Mouse (Mus musculus) midbrain, embryonic 11.5 days (tissue): ENCODE data around the gene Tgfb3. TPM values are rescaled to one million over a fixed set of nuclear protein-coding genes. Genes with fewer than 3 reads are reported as not detected.
A peak's percentile ranks its signal among the peaks of the same experiment; 100 is the strongest.

Experiments used
- ATAC-seq: fragments of 200-750 bp; cut with Nextera tagmentation; 2 replicates; pipeline ENCODE4 v1.8.0; 2017; ENCODE audit warnings: moderate TSS enrichment, moderate library complexity; ENCODE audit not compliant: low FRiP score
- DNase-seq: peaks from one replicate; pipeline ENCODE4 v3.0.0; 2015; ENCODE audit warnings: low spot score; ENCODE audit errors: missing footprints
- H3K27ac ChIP-seq: fragments of 300-500 bp; sonication (generic); 2 replicates; pipeline ENCODE4 v1.5.1; 2014; ENCODE audit warnings: low read depth, low read length
- H3K27me3 ChIP-seq: fragments of 300-500 bp; sonication (generic); 2 replicates; pipeline ENCODE4 v1.6.1; 2014; ENCODE audit warnings: mild to moderate bottlenecking, low read length, moderate library complexity, mixed read lengths; ENCODE audit not compliant: control insufficient read depth, insufficient read depth
- H3K36me3 ChIP-seq: fragments of 300-500 bp; sonication (generic); 2 replicates; pipeline ENCODE4 v1.6.1; 2014; ENCODE audit warnings: mild to moderate bottlenecking, low read length, moderate library complexity, mixed read lengths; ENCODE audit not compliant: control insufficient read depth, insufficient read depth
- H3K4me1 ChIP-seq: fragments of 300-500 bp; sonication (generic); 2 replicates; pipeline ENCODE4 v1.6.1; 2014; ENCODE audit warnings: low read length; ENCODE audit not compliant: control insufficient read depth, insufficient read depth
- H3K4me2 ChIP-seq: fragments of 300-500 bp; sonication (generic); 2 replicates; pipeline ENCODE4 v1.6.1; 2014; ENCODE audit warnings: mild to moderate bottlenecking, moderate library complexity
- H3K4me3 ChIP-seq: fragments of 300-500 bp; sonication (generic); 2 replicates; pipeline ENCODE4 v1.5.1; 2014; ENCODE audit warnings: low read depth, low read length
- H3K9ac ChIP-seq: fragments of 300-500 bp; sonication (generic); 2 replicates; pipeline ENCODE4 v1.6.1; 2014; ENCODE audit warnings: low read length
- H3K9me3 ChIP-seq: fragments of 300-500 bp; sonication (generic); 2 replicates; pipeline ENCODE4 v1.6.1; 2016; ENCODE audit warnings: low read length; ENCODE audit not compliant: control insufficient read depth
- WGBS: fragments of 180-500 bp; shearing (Covaris S2); extraction: QIAGEN DNeasy Blood & Tissue Kit; methylation state at CpG from one replicate; pipeline ENCODE4 v1.1.7; 2014; 5-methylcytosine and 5-hydroxymethylcytosine counted together
- polyA plus RNA-seq: library from polyadenylated mRNA; unstranded; fragments of >200 nt; fragmentation: Nextera tagmentation; extraction: Ambion mirVana; gene quantifications from 2 replicates; pipeline ENCODE4 v1.2.1, GENCODE M21; 2014

The Tgfb3 gene
- polyA plus RNA-seq, 1 experiment from 2014 or later: 3.5 TPM

DNA sequence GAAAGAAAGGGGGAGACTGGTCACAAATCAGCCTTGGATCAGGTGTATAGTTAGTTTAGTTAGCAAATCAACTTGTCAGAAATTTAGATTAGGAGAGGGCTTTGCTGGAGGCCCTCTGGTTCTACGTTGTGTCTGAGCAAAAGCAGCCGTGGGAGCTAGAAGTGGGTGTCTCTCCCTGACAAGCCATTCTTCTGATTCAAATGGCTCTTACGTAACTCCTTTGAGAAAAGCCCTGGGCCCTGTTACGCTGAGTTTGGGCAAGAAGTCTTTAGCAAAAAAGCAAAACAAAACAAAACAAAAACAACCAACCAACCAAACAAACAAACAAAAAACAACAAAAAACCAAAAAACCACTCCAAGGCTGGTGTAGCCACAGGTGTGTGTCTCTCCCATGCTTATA lies 11.9 kb upstream of the Tgfb3 start:
- Histone ChIP-seq H3K4me1 (peaks cover 17% of the 10 kb centered on the region), H3K36me3 (no peaks in the 10 kb centered on the region; the same call in 1 of the 2 replicates), H3K4me3 (no peak overlapping the region), H3K9ac (no peak overlapping the region), H3K4me2 (no peak overlapping the region), H3K9me3 (no peaks in the 10 kb centered on the region), H3K27ac (no peak overlapping the region), H3K27me3 (no peaks in the 10 kb centered on the region)
- DNase-seq (peak; percentile 73), ATAC-seq (no peak)
- 61% methylated on average over 4 of the region's 4 CpGs for WGBS

GRCm38 (mm10) chr12:86088042-86088441 lies 9.2 kb upstream of the Tgfb3 start:
- 63% methylated on average over 7 of the region's 7 CpGs for WGBS
- Histone ChIP-seq H3K9me3 (no peaks in the 10 kb centered on the region), H3K36me3 (no peaks in the 10 kb centered on the region; the same call in 1 of the 2 replicates), H3K4me2 (no peak overlapping the region), H3K27me3 (no peaks in the 10 kb centered on the region), H3K4me3 (no peak overlapping the region), H3K27ac (no peak overlapping the region), H3K4me1 (peaks cover 19% of the 10 kb centered on the region), H3K9ac (no peak overlapping the region)
- no peak for ATAC-seq
- DNase-seq: no peak

- ATAC-seq (no peak), DNase-seq (no peak)
- H3K9me3 ChIP-seq: no peaks in the 10 kb centered on the region
- H3K4me3 ChIP-seq: no peak overlapping the region
- no peak overlapping the region for H3K27ac ChIP-seq
- H3K27me3 ChIP-seq: no peaks in the 10 kb centered on the region
- 77% methylated on average over 8 of the region's 8 CpGs for WGBS
- H3K4me1 ChIP-seq: peaks cover 10% of the 10 kb centered on the region
- H3K4me2 ChIP-seq: no peak overlapping the region
- H3K9ac ChIP-seq: no peak overlapping the region
- no peaks in the 10 kb centered on the region; the same call in 1 of the 2 replicates for H3K36me3 ChIP-seq
These were observed 7.7 kb upstream of the Tgfb3 start for GRCm38 (mm10) chr12:86086550-86086949.

- peaks cover 4% of the 10 kb centered on the region; the same call in 1 of the 2 replicates for H3K4me1 ChIP-seq
- DNase-seq (no peak), ATAC-seq (no peak)
- no peak overlapping the region for H3K4me3 ChIP-seq
- no peak overlapping the region for H3K27ac ChIP-seq
- H3K4me2 ChIP-seq: no peak overlapping the region
- H3K9ac ChIP-seq: no peak overlapping the region
- no peaks in the 10 kb centered on the region; the same call in 1 of the 2 replicates for H3K36me3 ChIP-seq
- 85% methylated on average over 7 of the region's 7 CpGs for WGBS
- no peaks in the 10 kb centered on the region for H3K9me3 ChIP-seq
- no peaks in the 10 kb centered on the region; the same call in 1 of the 2 replicates for H3K27me3 ChIP-seq
These were observed 7.0 kb upstream of the Tgfb3 start for GRCm38 (mm10) chr12:86085873-86086272.

- no peaks in the 10 kb centered on the region; the same call in 1 of the 2 replicates for H3K36me3 ChIP-seq
- DNase-seq: peak; percentile 98
- H3K4me1 ChIP-seq: peaks cover 10% of the 10 kb centered on the region
- peak; percentile 68 for ATAC-seq
- no peaks in the 10 kb centered on the region; the same call in 1 of the 2 replicates for H3K27me3 ChIP-seq
- no peak within 1 kb of the TSS for H3K27ac ChIP-seq
- peak within 1 kb of the TSS; percentile 67 for H3K4me3 ChIP-seq
- no peaks in the 10 kb centered on the region for H3K9me3 ChIP-seq
- H3K4me2 ChIP-seq: peak within 1 kb of the TSS; percentile 63
- 0% methylated on average over 35 of the region's 35 CpGs for WGBS
- peak within 1 kb of the TSS; percentile 66 for H3K9ac ChIP-seq
These were observed 3.7 kb upstream of the Tgfb3 start, which contains the start of gene Ift43 for GRCm38 (mm10) chr12:86082481-86083012. Ift43 (plus strand) TSS chr12:86082541.

DNA sequence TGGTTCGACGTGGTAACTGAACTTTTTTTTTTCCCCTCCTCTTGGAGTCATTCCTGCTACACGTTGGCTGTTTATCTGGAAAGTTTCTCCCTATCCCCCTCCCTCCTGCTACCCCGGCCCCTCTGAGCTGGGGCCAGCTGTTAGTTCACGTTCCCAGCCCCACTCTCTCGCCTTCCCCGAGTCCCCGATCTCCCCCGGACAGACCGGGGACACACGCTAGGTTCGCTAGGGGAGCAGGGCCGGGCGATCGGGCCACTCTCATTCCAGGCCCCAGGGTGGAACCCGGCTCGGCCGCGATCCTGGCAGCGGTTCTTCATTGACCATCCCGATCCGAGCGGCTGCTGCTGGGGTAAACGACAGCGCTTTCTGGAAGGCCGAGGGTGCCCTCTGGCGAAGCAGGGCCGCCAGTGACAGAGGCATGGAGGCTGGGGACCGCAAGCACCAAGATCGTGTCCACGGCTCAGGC lies 394 bp upstream of the Tgfb3 start:
- DNase-seq (peak; percentile 99), ATAC-seq (peak; percentile 77)
- Histone ChIP-seq H3K4me3 (peak overlapping the region; percentile 47), H3K27ac (peak overlapping the region; percentile 45), H3K36me3 (no peaks in the 10 kb centered on the region), H3K9me3 (no peaks in the 10 kb centered on the region), H3K9ac (peak overlapping the region; percentile 67), H3K4me1 (peaks cover 16% of the 10 kb centered on the region), H3K27me3 (peaks cover 2% of the 10 kb centered on the region; the same call in 1 of the 2 replicates), H3K4me2 (peak overlapping the region; percentile 88)
- under 1% methylated on average over 31 of the region's 31 CpGs for WGBS

GRCm38 (mm10) chr12:86078176-86078552 lies 677 bp downstream of the Tgfb3 start:
- DNase-seq (peak; percentile 95), ATAC-seq (no peak)
- Histone ChIP-seq H3K9ac (peak overlapping the region; percentile 67; the same call in 1 of the 2 replicates), H3K4me3 (peak overlapping the region; percentile 47), H3K4me2 (peak overlapping the region; percentile 88), H3K27ac (no peak overlapping the region; the same call in 1 of the 2 replicates), H3K27me3 (peaks cover 2% of the 10 kb centered on the region; the same call in 1 of the 2 replicates), H3K4me1 (peaks cover 14% of the 10 kb centered on the region), H3K36me3 (no peaks in the 10 kb centered on the region), H3K9me3 (no peaks in the 10 kb centered on the region)
- 5% methylated on average over 9 of the region's 9 CpGs for WGBS

DNA sequence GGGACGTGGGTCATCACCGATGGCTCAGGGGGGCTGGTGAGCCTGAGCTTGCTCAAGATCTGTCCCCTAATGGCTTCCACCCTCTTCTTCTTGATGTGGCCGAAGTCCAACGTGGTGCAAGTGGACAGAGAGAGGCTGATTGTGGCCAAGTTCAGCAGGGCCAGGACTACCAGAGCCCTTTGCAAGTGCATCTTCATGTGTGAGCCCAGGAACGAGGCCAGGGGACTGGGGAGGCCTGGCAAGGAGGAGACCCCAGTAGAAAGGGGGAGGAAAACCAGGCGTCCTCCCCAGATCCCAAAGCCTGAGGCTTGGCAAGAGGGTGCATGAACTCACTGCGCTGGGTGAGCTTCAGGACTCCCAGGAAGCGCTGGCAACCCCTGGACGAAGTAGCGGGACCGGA lies 1.1 kb downstream of the Tgfb3 start:
- DNase-seq (peak; percentile 93), ATAC-seq (no peak)
- Histone ChIP-seq H3K36me3 (no peaks in the 10 kb centered on the region), H3K4me1 (peaks cover 12% of the 10 kb centered on the region), H3K9me3 (no peaks in the 10 kb centered on the region), H3K27me3 (peaks cover 2% of the 10 kb centered on the region; the same call in 1 of the 2 replicates), H3K27ac (no peak overlapping the region), H3K4me2 (peak overlapping the region; percentile 88), H3K9ac (peak overlapping the region; percentile 48; the same call in 1 of the 2 replicates), H3K4me3 (0 out of 2 replicates have a peak overlapping the region, but pooled peaks have one; percentile 14)
- 18% methylated on average over 11 of the region's 11 CpGs for WGBS

DNA sequence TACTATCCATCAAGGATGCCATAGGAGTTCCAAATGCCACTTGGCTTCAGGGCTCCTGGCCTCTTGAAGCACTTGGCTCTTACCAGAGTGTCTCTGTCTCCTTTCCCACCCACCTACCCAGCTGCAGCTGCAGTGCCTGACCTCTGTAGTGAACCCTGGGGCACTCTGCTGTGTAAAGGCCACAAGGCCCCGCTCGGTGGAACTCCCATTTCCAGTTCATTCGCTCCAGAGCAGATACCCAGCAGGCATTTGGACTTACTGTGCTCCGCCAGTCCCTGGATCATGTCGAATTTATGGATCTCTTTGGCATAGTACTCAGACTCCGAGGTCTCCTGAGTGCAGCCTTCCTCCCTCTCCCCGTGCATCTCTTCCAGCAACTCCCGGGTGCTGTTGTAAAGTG lies 1.5 kb downstream of the Tgfb3 start:
- Histone ChIP-seq H3K9ac (peak overlapping the region; percentile 48; the same call in 1 of the 2 replicates), H3K4me2 (peak overlapping the region; percentile 88), H3K4me3 (no peak overlapping the region; the same call in 1 of the 2 replicates), H3K27me3 (peaks cover 2% of the 10 kb centered on the region; the same call in 1 of the 2 replicates), H3K9me3 (no peaks in the 10 kb centered on the region), H3K27ac (no peak overlapping the region), H3K4me1 (peaks cover 12% of the 10 kb centered on the region), H3K36me3 (no peaks in the 10 kb centered on the region)
- DNase-seq (peak; percentile 91), ATAC-seq (no peak)
- WGBS: 20% methylated on average over 8 of the region's 8 CpGs
